Mouse (Mus musculus): ENCODE measurements around the gene Gm43552. TPM values are rescaled to one million over a fixed set of nuclear protein-coding genes. Genes with fewer than 3 reads are reported as not detected.
"Not testable (repeated sequence)": the region's sequence is repeated elsewhere in the genome, so short reads cannot be mapped to it uniquely, and the experiment has no call there.

The Gm43552 gene
- total RNA-seq, 2 experiments from 2014 or later: not detected

GRCm38 (mm10) chr5:65491767-65492715, 592 bp downstream of the Gm43552 start:
- peak; percentile 82 for DNase-seq

- no peak for DNase-seq
These were observed 2.8 kb downstream of the Gm43552 start for GRCm38 (mm10) chr5:65489830-65490229.

DNA sequence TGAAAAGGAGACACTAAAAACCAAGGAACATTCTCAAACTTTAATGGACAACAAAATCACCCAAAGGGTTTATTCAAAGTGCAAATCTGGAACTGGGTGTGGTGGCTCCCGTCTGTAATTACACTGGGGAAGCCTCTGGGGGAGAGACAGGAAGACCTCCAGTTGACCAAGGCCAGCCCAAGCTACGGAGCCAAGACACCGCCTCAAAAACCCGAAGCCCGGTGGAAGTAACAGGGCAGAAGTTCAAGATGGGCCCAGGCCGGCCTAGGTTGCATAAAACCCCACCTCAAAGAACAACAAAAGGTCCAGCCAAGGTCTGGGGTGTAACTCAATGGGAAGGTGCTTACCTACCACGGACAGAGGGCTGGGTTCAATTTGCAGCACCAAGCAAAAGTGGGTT, 3.9 kb downstream of the Gm43552 start:
- no peak for DNase-seq

GRCm38 (mm10) chr5:65487381-65487780, 5.3 kb downstream of the Gm43552 start:
- no peak for DNase-seq

DNA sequence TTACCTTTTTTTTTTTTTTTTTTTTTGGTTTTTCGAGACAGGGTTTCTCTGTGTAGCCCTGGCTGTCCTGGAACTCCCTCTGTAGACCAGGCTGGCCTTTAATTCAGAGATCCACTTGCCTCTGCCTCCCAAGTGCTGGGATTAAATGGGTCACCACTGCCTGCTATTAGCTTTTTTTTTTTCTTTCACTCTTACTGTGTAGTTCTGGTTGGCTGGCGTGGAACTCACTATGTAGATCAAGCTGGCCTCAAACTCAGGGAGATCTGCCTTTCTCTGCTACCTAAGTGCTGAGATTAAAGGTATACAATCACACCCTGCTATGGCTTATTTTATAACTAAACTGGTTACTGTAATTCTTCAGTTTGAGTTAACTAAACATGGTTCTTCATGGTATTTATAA, 6.1 kb downstream of the Gm43552 start:
- DNase-seq: no peak

DNA sequence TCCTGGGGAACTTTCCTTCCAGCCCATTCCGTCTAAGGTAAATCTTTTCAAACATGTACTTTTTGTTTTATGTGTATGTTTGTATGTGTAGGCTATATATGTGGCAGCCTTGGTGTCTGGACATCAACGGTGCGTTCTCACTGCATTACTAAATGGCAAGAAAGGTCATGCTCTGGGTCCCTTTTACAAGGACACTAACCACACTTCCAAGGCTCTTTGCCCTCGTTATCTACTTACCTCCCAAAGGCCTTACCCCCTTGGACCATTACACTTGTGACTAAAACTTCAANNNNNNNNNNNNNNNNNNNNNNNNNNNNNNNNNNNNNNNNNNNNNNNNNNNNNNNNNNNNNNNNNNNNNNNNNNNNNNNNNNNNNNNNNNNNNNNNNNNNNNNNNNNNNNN, 9.6 kb downstream of the Gm43552 start:
- no peak for DNase-seq

- no peak for DNase-seq
These were observed 12.1 kb downstream of the Gm43552 start for GRCm38 (mm10) chr5:65480511-65480910.

- DNase-seq: no peak
These were observed 12.8 kb downstream of the Gm43552 start for GRCm38 (mm10) chr5:65479681-65480445.

DNA sequence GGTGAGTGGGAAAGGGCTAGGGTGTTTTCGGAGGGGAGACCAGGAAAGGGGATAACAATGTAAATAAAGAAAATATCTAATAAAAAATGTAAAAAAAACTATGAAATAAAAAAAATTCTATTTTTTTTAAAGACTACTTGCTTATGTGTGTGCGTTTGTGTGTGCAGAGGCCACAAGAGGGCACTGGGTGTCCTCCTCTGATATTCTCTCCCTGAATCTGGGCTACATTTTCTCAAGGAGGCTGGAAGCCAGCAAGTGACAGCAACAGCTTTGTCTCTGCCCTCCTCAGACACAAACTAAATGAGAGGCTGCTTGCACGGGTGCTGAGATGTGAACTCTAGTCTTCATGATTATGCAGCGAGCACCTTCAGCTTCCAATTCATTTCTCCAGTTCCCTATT, 14.4 kb downstream of the Gm43552 start:
- peak; percentile 34 for DNase-seq

DNA sequence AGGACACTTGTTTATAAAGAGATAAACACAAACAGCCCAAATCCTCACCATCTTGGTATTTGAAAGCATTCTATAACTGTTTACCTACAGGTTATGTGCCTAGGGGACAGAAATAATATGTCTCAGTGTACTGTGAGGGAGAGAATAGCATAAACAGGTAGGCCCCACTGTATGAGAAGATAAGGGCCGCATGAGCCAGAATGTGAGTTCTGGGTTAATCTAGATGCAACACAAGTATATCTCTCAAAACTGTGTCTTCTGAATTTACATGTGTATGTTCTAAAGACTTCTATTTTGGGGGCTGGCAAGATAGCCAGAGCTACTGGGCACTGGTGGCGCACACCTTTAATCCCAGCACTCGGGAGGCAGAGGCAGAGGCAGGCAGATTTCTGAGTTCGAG, 15.9 kb downstream of the Gm43552 start:
- DNase-seq: not testable (repeated sequence)

- DNase-seq: no peak
These were observed 16.8 kb downstream of the Gm43552 start for GRCm38 (mm10) chr5:65475806-65476205.

DNA sequence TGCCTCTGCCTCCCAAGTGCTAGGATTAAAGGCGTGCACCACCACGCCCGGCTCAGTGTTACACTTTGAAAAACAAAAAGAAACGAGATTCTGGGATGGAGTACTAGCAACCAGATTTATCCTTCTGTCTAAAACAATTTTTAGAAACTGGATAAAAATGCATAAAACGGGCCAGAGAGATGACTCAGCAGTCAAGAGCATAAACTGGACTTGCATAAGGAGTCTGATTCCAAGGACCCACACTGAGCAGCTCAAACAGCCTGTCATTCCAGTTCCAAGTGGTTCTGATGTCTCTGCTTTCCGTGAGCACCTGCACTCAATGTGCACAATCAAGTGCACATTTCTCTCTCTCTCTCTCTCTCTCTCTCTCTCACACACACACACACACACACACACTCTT, 22.9 kb downstream of the Gm43552 start:
- DNase-seq: peak; percentile 26

GRCm38 (mm10) chr5:65466911-65467310, 25.7 kb downstream of the Gm43552 start:
- DNase-seq: no peak

GRCm38 (mm10) chr5:65460361-65460760, 32.3 kb downstream of the Gm43552 start:
- DNase-seq: no peak

DNA sequence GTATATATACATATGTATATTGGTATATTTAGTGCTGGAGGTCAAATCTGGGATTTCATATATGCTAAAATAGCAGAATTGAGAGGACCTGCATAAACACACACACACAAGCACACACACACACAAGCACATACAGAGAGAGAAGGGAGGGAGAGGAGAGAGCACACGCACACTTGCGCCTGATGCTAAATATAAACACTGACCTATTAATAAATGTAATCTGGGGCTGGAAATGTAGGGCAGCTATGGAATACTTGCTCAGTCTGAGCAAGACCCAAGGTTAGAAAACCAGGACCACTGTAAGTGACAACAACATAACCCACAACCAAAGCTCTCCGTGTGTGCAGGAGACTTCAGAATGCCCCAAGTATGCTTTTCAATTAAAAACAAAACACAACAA, 33.2 kb downstream of the Gm43552 start:
- DNase-seq: no peak

- no peak for DNase-seq
These were observed 34.8 kb downstream of the Gm43552 start for GRCm38 (mm10) chr5:65457846-65458245.

- no peak for DNase-seq
These were observed 35.4 kb downstream of the Gm43552 start for GRCm38 (mm10) chr5:65457086-65457827.

DNA sequence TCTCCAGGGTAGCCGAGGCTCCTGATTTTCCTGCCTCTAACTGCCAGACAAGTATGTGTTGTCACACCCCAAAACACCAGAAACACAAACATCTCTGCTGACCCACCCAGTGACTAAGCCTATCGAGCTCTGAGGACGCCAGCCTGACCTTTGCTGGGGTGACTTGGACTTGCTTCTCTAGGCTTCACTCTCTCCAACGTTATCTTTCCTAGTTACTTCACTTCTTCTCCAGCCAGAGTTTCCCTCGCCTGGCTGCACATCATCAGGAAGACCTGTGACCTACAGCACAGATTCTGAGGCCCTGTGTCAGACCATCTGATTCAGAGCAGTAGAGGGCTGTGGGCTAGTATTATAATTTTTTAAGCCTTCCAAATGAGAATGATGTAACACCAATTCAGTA, 37.9 kb downstream of the Gm43552 start:
- DNase-seq: peak; percentile 31

DNA sequence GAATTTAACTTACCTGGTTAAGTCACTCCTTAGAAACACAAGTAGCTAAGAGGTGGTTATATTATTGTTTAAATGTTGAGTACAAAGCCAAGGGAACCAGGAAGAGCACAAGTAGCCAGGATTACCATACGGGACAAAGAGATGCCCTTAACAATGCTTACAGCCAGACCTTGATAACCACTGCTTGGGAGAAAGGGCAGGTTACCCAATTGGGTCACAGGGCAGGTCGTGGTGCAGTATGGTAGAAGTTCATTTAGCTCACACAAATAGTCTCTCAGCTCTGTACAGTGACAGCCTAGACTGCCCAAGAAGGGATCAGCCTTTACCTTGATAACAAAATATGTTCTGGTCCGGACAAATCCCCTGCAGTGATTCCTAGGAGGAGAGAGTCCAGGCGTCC, 43.7 kb downstream of the Gm43552 start:
- DNase-seq: no peak

GRCm38 (mm10) chr5:65447826-65448225, 44.8 kb downstream of the Gm43552 start:
- no peak for DNase-seq

DNA sequence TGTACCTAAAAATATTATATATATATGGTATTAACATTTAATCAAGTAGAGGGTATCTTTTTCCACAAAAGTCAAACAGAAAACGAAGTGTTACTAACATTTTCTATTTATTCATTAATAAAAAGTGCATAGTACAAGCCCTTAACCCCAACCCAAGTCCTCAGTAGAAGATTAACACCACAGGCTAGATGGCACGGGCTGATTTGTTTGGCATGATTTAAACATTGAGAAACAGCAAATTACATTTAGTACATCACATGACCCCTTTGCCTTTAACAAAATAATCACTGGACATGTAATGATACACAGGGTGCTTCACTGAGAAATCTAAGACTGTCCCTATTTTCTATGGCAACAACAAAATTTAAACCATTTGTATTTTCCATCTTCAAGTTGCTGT, 45.9 kb downstream of the Gm43552 start:
- DNase-seq: no peak

- no peak for DNase-seq
These were observed 47.7 kb downstream of the Gm43552 start for GRCm38 (mm10) chr5:65444981-65445380.

GRCm38 (mm10) chr5:65438041-65438440, 54.6 kb downstream of the Gm43552 start:
- DNase-seq: no peak
